Mouse (Mus musculus) left cerebral cortex, adult 2 months (tissue): Measurements from ENCODE around the gene Gal3st2c. TPM values are rescaled to one million over a fixed set of nuclear protein-coding genes. Genes with fewer than 3 reads are reported as not detected.

Experiments used
- DNase-seq, 2 experiments: peaks; one replicate each; pipeline ENCODE4 v3.0.0; 2021 to 2022; ENCODE audit warnings: low spot score in 2 of 2, mixed read lengths in 1 of 2; ENCODE audit errors: extremely low spot score in 1 of 2
- H3K27ac ChIP-seq: fragments of 200-600 bp; 2 replicates; pipeline ENCODE4 v1.8.1; 2022
- H3K4me3 ChIP-seq: fragments of 200-600 bp; 2 replicates; pipeline ENCODE4 v1.8.1; 2022
- CTCF ChIP-seq: fragments of 200-600 bp; IDR thresholded peaks from 2 replicates; pipeline ENCODE4 v1.8.1; 2022; ENCODE audit warnings: antibody characterized with exemption, mild to moderate bottlenecking, moderate library complexity
- intact Hi-C: fragments of 180-260 bp; cut with DNase I; formaldehyde crosslinking; loops from one replicate; pipeline ENCODE4 v1.15.1; 2025
- total RNA-seq, 2 experiments: library from RNA; stranded (reverse); gene quantifications; 2 replicates each; pipeline ENCODE4 v1.2.3; 2021

The Gal3st2c gene
- total RNA-seq, 2 experiments from 2014 or later = 0.05 TPM

- DNase-seq = no peak
- intact Hi-C loops = loop anchor here (2.0 kb wide), 1 partner anchor 39 kb away; no protein-coding TSS in a partner anchor
- H3K4me3 ChIP-seq = no peak overlapping the region
- H3K27ac ChIP-seq = no peak overlapping the region
- TF ChIP-seq CTCF = peak; percentile 44
Measured at GRCm38 (mm10) chr1:94011643-94012042, 21.3 kb downstream of the Gal3st2c start.

DNA sequence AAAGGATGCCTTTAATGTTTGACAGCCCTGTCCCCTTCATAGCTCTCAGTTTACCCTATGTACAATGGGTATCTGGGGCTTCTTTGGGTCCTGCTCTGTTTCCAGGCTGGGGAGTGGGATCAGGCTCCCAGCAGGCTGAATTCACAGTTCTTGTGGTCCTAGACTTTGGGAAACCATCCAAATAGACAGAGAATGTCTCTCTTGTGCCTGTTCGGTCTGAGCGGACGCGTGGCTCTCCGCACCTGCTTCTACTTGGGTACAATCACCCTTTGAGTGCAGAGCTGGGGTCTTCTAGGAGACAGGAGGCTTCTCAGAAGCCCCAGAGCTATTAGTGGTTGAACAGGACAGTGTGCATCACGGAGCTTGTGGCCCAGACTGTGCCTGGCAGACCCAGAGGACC, 29.8 kb downstream of the Gal3st2c start, which contains the start of gene Neu4:
Gene Neu4, plus strand, starts transcription at position 301 of the 400 bp plus-strand sequence.
- intact Hi-C loops = no loop called here
- H3K4me3 ChIP-seq = no peak within 1 kb of the TSS
- no peak for TF ChIP-seq CTCF
- no peak for DNase-seq
- H3K27ac ChIP-seq = no peak within 1 kb of the TSS

DNA sequence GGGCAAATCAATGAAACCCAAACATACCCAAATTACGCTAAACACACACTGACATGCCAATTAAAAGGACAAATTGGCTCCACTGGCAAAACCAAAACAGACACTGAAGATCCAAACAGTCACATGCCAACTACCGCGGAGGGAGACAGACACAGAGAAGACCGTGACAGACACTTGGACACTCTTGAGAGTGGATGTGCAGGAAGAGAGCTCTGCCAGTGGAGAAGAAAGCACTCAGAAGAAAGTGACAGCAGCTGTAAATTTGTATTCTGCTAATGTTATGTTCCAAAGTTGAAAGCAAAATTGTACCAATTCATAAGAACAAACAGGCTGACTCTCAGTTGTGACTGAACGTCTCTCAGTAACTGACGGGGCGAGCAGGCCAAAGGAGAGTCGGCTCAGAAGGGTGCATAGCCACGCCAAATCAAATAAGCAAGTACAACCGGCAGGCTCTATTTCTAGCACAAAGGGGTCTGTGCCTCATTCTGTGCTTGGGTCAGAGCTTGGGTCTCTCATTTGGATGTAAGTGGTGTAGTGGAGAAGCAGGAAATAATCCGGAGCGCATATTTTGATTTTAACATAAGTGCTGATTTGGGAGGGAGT, 37.3 kb downstream of the Gal3st2c start:
- DNase-seq = no peak
- Histone ChIP-seq H3K27ac (no peak overlapping the region), H3K4me3 (no peak overlapping the region)
- intact Hi-C loops = loop anchor here (5.0 kb wide), 1 partner anchor 40 kb away; no protein-coding TSS in a partner anchor
- no peak for TF ChIP-seq CTCF

DNA sequence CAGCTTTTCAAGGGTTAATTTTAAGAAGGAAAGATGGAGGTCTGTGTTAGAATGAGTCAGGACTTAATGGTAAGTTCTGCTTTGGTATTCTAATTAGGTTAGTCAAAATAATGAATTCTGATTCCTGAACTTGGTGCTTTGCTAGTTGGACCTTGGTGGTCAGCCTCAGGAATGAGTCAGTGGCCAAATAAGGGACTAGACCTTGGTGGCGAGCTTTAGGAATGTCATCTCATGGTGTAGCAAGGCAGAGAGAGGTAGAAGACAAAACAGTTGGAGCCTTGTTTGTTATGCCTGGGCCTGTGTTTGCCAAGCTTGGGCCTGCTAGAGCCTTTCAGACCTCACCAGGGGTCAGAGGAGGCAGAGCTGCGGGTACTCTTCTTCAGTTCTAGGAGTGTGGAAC, 38.4 kb downstream of the Gal3st2c start:
- intact Hi-C loops = loop anchor here (5.0 kb wide), 1 partner anchor 41 kb away; no protein-coding TSS in a partner anchor
- no peak overlapping the region for H3K27ac ChIP-seq
- no peak for DNase-seq
- TF ChIP-seq CTCF = no peak
- no peak overlapping the region for H3K4me3 ChIP-seq

DNA sequence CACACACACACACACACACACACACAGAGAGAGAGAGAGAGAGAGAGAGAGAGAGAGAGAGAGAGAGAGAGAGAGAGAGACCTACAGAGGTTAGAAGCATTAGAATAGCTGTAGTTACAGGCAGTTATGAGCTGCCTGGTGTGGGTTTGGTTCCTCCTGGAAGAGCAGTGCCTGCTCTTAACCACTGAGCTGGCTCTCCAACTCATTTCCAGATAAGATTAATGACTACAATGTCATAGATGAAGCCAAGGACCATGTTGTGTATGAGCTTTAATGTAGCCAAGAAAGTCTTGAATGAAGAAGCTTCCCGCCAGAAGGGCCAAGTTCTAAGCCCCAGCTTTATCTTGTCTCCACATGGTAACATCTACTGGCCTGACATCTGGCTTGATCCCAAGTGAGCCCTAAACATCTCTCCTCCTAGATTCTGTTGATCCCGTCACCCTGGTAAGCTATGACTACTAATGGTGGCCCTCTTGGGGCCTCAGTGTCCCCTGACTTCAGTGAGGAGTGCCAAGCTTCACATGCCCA, 42.8 kb downstream of the Gal3st2c start:
- H3K4me3 ChIP-seq = no peak overlapping the region
- TF ChIP-seq CTCF = no peak
- H3K27ac ChIP-seq = no peak overlapping the region
- no peak for DNase-seq
- intact Hi-C loops = no loop called here

DNA sequence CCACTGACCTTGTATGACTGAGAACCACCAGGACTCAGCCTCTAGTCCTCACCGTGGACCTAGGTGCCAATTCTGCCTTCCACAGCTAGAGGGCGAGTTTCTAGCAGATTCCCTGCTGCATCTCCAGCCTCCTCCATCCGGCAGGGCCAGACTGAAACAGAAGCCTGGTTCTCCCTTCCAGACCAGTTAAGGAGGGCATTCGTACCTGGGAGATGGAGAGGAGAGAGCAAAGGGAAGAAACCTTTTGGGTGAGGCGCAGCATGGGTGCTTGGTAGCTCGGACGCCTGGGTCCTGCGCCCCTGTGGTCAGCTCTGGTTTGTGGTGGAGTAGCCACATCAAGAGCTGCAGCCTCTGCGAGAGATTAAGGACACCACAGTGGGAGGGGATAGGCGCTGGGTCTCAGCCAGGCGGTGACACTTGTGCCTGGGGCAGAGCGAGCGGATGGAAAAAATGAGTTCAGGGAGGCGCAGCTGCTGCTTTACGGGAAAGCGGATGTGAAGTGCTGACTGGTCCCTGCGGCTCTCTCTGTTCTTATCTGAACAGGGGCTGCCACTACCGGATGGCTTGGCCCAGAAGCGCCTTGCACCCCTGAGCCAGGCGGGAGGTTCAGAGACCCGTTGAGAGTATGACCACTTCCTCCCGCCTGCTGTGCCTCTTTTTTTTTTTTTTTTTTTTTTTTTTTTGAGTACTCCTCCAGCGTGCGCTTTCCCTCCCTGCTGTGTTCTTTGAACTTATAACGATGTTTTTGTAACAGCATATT, 44.9 kb downstream of the Gal3st2c start:
- TF ChIP-seq CTCF = peak; percentile 95
- Histone ChIP-seq H3K4me3 (peak overlapping the region; percentile 46), H3K27ac (peak overlapping the region; percentile 94)
- intact Hi-C loops = loop anchor here (1.0 kb wide), 1 partner anchor 44 kb away; no protein-coding TSS in a partner anchor
- DNase-seq = peak; percentile 78 to 79

DNA sequence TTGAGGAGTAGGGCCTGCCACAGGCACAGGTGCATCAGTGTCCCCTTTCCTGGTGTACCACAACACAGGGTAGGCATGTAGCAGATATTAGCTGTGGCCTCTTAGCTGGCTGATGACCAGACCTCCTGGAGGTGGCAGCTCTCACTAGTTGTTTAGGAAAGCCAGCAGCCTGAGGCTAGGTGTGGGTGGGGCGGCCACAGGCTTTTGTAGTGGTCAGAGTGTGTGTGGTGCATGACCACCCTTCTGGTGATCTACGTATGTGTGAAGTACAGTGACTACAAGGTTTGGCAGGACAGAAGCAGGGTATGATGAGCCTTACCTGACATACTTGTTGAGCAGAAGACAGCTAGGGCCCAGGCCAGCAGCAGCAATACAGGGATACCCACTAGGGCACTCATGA, 50.1 kb downstream of the Gal3st2c start:
- no peak for TF ChIP-seq CTCF
- Histone ChIP-seq H3K4me3 (no peak overlapping the region), H3K27ac (no peak overlapping the region)
- intact Hi-C loops = no loop called here
- no peak for DNase-seq

DNA sequence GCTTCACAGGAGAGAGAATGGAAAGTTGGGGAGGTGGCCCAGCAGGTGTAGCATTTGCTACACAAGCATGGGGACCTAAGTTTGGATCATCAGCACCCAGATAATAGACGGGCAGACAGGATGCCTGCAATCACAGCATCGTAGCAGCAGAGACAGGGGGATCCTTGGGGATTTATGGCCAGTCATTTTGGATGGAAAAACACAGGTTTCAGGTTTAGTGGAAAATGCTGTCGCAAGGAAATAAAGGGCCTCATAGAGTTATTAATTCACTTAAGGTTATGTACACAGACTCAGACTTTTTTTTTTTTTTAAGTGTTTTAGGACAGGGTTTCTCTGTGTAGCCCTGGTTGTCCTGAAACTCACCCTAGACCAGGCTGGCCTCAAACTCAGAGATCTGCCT, 55.2 kb downstream of the Gal3st2c start:
- DNase-seq = no peak
- intact Hi-C loops = no loop called here
- Histone ChIP-seq H3K27ac (no peak overlapping the region), H3K4me3 (no peak overlapping the region)
- no peak for TF ChIP-seq CTCF

- Histone ChIP-seq H3K27ac (no peak overlapping the region), H3K4me3 (no peak overlapping the region)
- no peak for TF ChIP-seq CTCF
- no peak for DNase-seq
- intact Hi-C loops = no loop called here
Measured at GRCm38 (mm10) chr1:94046544-94046943, 56.2 kb downstream of the Gal3st2c start.

DNA sequence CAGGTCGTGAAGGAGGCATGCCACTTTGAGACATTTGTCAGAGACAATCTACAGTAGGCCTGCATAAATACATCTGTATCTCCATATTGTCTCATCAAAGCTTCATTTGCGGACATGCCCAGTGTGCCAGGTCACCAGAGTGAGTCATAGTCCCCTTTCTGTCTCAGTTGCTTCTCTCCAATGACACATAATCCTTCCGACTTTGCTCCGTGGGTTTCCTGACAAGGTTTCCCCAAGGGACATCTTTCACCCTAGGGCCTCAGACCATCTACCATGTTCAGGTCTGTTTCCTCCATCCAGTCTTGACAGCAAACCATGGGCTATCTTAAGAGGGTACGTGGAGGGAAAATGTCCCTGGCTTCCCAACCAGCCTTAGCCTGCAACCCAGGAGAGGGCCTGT, 60.8 kb downstream of the Gal3st2c start:
- Histone ChIP-seq H3K4me3 (no peak overlapping the region), H3K27ac (no peak overlapping the region)
- no peak for TF ChIP-seq CTCF
- intact Hi-C loops = loop anchor here (2.0 kb wide), 1 partner anchor 40 kb away; no protein-coding TSS in a partner anchor
- DNase-seq = peak in 1 of 2 experiments; percentile 8

DNA sequence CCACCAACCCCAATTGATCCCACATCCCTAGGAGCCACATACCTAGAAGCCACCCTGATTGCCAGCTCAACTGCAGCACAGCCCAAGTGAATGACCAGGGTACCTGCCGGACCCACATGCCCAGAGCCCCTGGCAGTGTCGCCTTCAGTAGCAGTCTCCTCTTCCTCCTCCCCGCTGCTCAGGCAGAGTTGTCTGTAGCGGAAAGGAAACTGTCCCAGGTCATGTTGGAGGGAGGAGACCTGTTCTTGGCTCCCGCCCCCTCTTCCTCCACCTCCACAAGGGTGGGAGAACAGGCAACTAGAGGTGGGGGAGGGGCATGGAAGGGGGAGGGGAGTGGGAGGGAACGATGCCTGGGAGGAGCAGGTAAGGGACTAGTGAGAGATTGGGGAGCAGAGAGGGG, 62.1 kb downstream of the Gal3st2c start, which contains the start of gene Pdcd1:
Gene Pdcd1, minus strand, starts transcription at position 181 of the 400 bp plus-strand sequence.
- intact Hi-C loops = no loop called here
- Histone ChIP-seq H3K27ac (peak within 1 kb of the TSS; percentile 92), H3K4me3 (no peak within 1 kb of the TSS)
- DNase-seq = no peak
- TF ChIP-seq CTCF = no peak
